Mouse (Mus musculus): ENCODE measurements around the gene Cdk4.

Gene Cdk4

DNA sequence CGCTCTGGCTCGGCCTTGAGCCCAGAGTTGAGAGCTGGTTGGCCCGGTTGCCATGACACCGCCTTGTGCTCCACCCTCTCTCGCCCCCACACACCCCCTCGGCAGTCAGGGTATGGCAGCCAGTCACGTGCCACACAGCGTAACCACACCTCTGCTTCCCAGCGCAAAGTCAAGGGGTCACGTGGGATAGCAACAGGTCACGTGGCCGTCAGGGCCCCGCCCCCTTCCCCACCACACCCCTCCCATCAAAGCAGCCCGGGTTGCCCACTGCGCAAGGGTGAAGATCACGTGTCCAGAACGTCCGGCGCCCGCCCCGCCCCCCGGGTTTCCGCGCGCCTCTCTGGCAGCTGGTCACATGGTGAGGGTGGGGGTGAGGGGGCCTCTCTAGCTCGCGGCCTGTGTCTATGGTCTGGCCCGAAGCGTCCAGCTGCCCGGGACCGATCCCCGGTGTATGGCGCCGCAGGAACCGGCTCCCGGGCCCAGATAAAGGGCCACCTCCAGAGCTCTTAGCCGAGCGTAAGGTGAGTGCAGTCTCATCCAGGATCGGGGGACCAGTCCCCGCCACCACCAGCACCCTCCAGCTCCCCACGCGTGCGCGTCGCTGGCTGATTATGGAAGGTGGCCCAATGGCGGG lies at the start of gene Cdk4:
TSS of gene Cdk4 (plus strand) at position 296 of the 634 bp plus-strand sequence.
- in situ Hi-C loops (cut with MseI, MboI), result no loop called here

- in situ Hi-C loops (cut with MseI, MboI), result no loop called here
These were observed 46.8 kb upstream of the Cdk4 start for GRCm38 (mm10) chr10:127016488-127016887.

DNA sequence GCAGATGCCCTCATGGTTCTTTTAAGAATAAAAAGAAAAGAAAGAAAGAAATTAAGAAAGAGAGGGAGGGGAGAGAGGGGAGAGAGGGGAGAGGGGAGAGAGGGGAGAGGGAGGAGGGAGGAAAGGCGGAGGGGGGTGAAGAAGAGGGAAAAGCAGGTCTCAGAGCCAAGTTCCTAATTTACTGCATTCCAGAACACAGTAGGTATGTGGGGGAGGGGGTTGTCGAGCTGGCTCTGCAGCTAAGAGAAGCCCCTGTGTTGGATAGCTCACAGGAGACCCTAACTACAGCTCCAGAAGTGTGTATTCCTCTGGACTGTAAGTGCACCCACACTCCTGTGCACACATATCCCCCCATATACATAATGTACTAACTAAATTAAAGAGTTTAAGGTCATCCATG lies 46.3 kb upstream of the Cdk4 start:
- in situ Hi-C loops (cut with MseI, MboI), result no loop called here

- in situ Hi-C loops (cut with MseI, MboI), result no loop called here
These were observed 44.9 kb upstream of the Cdk4 start for GRCm38 (mm10) chr10:127018422-127018821.

- in situ Hi-C loops (cut with MseI, MboI), result no loop called here
These were observed 32.7 kb upstream of the Cdk4 start, which contains the start of gene Tsfm for GRCm38 (mm10) chr10:127030336-127031296. TSS of gene Tsfm (minus strand) at chr10:127030840.

DNA sequence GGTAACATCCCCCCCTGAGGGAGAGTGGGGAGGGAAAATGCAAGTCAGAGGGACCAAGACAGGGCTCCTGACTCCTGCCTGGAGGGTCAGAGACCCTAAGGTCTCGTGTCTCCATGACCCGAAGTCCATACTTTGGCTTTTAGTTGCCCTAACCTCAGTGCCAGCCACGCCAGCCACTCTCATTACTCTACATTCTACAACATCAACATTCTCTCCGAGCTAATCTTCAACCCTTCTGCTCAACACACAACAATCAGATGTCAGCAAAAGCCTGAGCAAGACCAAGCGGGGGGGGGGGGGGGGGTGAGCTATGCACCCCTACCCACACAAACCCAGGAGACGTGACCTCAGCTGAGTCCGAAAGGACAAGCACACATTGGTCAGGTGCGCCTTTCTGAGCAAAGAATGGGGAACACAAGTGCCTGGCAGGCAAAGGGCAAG lies 30.0 kb upstream of the Cdk4 start:
- in situ Hi-C loops (cut with MseI, MboI), result no loop called here

DNA sequence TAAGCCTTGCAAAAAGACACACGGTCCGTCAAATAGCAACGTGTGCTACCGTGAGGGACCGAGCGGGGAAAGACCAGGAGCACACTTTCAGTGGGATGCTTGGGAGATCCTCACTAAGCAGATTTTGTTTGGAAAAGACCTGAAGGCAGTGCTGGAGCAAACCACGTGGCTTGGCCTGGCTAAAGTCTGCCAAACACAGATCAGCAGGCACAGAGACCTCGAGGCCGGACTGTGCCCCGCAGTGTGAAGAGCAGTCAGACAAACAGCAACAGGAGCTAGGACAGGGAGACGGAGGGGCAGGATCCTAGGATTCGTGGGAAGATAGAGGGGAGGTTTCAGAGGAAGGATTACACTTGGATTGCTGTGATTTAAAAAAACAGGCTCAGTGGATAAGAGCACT lies 27.1 kb upstream of the Cdk4 start:
- in situ Hi-C loops (cut with MseI, MboI), result no loop called here

DNA sequence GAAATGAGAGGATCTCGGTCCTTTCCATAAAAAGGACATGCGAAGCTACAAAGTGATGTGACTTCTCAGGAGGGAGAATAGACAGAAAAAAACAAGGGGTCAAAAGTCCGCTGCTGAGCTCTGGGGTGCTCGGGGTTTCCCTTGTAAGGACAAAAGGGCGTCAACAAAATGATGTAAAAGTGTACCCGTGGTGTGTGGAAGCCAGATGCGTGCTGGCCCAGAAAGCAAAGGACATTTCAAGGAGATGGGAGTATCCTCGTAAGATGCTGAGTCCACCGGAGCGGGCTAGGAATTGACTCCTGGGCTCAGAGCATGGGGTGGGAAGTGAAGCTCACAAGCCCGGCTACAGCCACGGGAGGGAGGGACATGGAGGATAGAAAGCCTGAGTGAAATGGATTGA lies 25.7 kb upstream of the Cdk4 start:
- in situ Hi-C loops (cut with MseI, MboI), result no loop called here

DNA sequence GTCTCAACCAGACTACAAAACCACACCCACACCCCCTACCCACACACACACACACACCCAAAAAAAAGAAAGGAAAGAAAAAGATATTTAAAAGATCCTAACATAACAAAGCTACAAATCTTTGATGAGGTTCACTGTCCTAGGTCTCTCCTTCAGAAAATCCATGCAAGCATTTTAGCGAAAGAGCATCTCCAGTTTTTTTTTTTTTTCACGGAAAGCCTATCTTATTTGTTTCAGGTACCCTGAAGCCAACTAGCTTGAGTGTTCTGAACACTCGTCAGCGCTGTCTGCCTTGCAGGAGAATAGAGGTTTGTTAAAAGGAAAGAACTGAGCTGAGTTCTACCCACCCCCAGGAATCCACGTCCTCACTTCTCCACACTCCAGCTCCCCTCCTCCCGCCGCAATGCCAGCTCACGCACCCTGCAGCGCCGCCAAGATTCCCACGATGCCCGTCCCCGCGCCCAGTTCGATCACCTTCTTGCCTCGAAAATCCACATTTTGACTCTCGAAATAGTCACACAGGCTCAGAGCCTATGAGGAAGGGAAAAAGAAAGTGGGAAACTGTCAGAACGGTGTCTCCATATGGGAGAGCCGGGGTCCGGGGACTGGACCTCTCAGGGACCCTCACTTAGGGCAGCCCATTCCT lies 22.6 kb upstream of the Cdk4 start:
- in situ Hi-C loops (cut with MseI, MboI), result no loop called here

DNA sequence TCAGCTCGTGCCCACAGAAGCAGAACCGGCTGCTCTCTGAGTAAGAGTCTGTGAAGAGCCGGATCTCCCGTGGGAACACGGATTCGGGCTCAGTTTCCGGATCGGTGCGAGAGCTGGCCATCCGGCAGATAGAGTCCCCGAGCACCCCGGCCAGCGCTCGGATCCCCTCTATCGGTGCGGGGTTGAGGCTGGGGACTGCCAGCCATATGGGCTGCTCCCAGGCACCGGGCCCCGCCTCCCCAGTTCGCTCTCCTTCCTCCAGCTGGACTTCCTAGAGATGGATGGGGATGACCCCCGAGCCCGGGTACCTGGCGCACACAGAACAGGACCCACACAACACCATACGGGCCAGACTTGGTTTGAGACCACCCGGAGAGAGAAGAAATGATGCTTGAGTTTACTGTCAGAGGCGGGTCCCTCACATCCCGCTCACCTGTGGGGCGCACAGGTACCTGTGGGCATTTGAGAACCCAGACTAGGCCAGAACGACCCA lies 22.0 kb upstream of the Cdk4 start, which contains the start of the genes Mettl1 and Eef1akmt3:
TSS of gene Mettl1 (plus strand) at position 141 of the 493 bp plus-strand sequence.
TSS of gene Eef1akmt3 (minus strand) at position 240 of the 493 bp plus-strand sequence.
- in situ Hi-C loops (cut with MseI, MboI), result no loop called here

- in situ Hi-C loops (cut with MseI, MboI), result no loop called here
These were observed 21.5 kb upstream of the Cdk4 start for GRCm38 (mm10) chr10:127041774-127042338.

DNA sequence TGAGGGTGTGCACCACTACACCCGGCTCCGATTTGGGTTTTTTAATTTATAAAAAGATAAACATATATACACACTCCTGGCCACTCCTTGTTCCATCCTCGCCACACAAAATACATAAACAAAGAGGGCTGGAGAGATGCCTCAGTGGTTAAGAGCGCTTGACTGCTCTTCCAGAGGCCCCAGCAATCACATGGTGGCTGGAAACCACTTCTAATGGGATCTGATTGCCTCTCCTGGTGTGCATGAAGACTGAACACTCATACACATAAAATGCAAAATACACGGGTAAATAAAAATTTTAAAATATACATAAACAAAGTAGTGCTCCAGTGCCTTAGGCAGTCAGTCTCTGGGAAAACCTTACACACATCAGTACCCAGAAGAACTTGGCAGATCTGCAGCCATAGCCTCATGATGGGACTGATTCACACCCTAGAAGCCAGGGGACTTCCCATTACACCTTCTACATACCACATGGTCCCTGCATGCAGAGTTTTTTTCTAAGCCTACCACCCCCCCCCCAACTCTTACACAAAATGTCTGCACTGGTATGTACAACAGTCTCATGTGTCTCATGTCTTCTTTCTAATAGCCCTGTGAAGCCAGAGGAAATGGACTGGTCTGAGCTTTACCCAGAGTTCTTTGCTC lies 20.7 kb upstream of the Cdk4 start:
- in situ Hi-C loops (cut with MseI, MboI), result no loop called here

- in situ Hi-C loops (cut with MseI, MboI), result no loop called here
These were observed 20.1 kb upstream of the Cdk4 start for GRCm38 (mm10) chr10:127043187-127043586.

GRCm38 (mm10) chr10:127047954-127048353 lies 15.4 kb upstream of the Cdk4 start, which contains the start of gene Cyp27b1:
TSS of gene Cyp27b1 (plus strand) at chr10:127048250.
- in situ Hi-C loops (cut with MseI, MboI), result no loop called here

GRCm38 (mm10) chr10:127048608-127049394 lies 14.5 kb upstream of the Cdk4 start:
- in situ Hi-C loops (cut with MseI, MboI), result no loop called here

- in situ Hi-C loops (cut with MseI, MboI), result no loop called here
These were observed 13.8 kb upstream of the Cdk4 start for GRCm38 (mm10) chr10:127049395-127050118.

- in situ Hi-C loops (cut with MseI, MboI), result no loop called here
These were observed 13.2 kb upstream of the Cdk4 start for GRCm38 (mm10) chr10:127050119-127050474.

- in situ Hi-C loops (cut with MseI, MboI), result no loop called here
These were observed 8.7 kb upstream of the Cdk4 start for GRCm38 (mm10) chr10:127054646-127055045.

DNA sequence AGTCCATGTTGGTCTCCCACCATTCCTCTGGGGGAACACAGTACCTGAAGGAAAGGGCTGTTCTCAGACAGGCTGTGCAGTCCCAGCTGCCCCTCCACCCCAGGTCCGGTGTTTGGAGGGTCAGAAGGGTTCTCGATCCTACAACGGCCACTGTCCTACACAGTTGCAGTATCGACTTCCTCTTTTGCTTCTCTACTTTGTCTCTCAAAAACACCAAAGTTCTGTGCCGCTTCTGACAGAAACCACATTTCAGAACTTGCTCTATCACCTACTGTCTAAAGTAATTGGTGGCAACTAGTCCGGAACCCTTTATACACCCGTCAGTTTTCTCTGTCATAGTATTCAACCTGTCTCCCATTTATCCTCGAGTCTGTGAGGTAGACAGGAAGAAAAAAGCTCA lies 7.9 kb upstream of the Cdk4 start:
- in situ Hi-C loops (cut with MseI, MboI), result no loop called here

DNA sequence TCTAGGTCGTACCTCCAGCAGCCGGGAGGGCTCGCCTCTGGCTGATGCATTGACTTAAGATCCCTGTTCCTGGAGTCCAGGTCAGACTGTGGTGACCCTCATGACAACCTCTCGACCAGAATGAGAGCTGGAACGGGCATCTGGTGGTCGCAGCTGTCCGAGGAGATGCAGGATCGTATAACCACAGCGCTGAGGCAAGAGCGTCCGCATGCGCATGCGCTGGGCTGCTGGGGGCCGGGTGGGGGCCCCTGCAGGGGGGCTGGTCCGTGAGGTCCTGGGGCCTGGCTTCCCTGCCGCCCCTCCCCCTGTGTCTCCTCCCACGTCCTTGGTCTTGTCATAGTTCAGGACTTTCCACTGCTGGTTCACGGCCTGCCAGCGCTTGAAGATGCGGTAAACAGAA lies 6.8 kb upstream of the Cdk4 start:
- in situ Hi-C loops (cut with MseI, MboI), result no loop called here
